Mouse (Mus musculus) Patski (cell line): ENCODE measurements around the gene Gm16503. TPM values are rescaled to one million over a fixed set of nuclear protein-coding genes. Genes with fewer than 3 reads are reported as not detected.
"Not testable (repeated sequence)": the region's sequence is repeated elsewhere in the genome, so short reads cannot be mapped to it uniquely, and the experiment has no call there.

Source experiments
- ATAC-seq: fragments of 100-300 bp; one replicate; pipeline ENCODE4 v1.8.0; 2021
- CTCF ChIA-PET: fragments of 350-600 bp; sonication (Branson Sonifier 250); formaldehyde crosslinking; loops from one replicate; lab custom pipeline; 2022; ENCODE audit warnings: inconsistent platforms; lab: Charles Lee
- POLR2A ChIA-PET: fragments of 350-600 bp; sonication (Branson Sonifier 250); formaldehyde crosslinking; loops from one replicate; lab custom pipeline; 2022; ENCODE audit warnings: antibody characterized with exemption, inconsistent platforms; lab: Charles Lee
- DNase-seq: peaks from one replicate; pipeline ENCODE4 v3.0.0-alpha.2; 2011; ENCODE audit warnings: low read depth, low spot score
- H3K27me3 ChIP-seq: fragments of 371-371 bp; one replicate; pipeline ENCODE4 v1.5.1; 2021
- CTCF ChIP-seq: fragments of 100-300 bp; IDR thresholded peaks from one replicate; pipeline ENCODE4 v1.5.1; 2021
- in situ Hi-C: fragments of 300-500 bp; cut with MboI; formaldehyde crosslinking; loops from 3 replicates; pipeline ENCODE4 v1.11.1; 2018; ENCODE audit warnings: low pct_unique_long_range_greater_than_20kb, mixed read lengths
- polyA plus RNA-seq: library from polyadenylated mRNA; unstranded; gene quantifications from one replicate; pipeline ENCODE4 v1.2.3, GENCODE M21; 2021

The Gm16503 gene
- polyA plus RNA-seq, 1 experiment from 2014 or later: not detected

GRCm38 (mm10) chr4:147559096-147559495 is 19.1 kb downstream of the Gm16503 start:
- CTCF ChIA-PET, H3K27me3 ChIP-seq, DNase-seq, ATAC-seq, POLR2A ChIA-PET, in situ Hi-C loops: not testable (repeated sequence)

- no peaks in the 10 kb centered on the region for H3K27me3 ChIP-seq
- TF ChIP-seq CTCF: no peak
- in situ Hi-C loops: no loop called here
- POLR2A ChIA-PET: no interaction called here
- ATAC-seq (no peak), DNase-seq (no peak)
- CTCF ChIA-PET: no interaction called here
Observed at GRCm38 (mm10) chr4:147565426-147566220, 25.6 kb downstream of the Gm16503 start.

GRCm38 (mm10) chr4:147571156-147571555 is 31.1 kb downstream of the Gm16503 start:
- CTCF ChIA-PET, DNase-seq: not testable (repeated sequence)

GRCm38 (mm10) chr4:147579371-147579770 is 39.4 kb downstream of the Gm16503 start:
- DNase-seq, H3K27me3 ChIP-seq, ATAC-seq, CTCF ChIA-PET, POLR2A ChIA-PET: not testable (repeated sequence)
- in situ Hi-C loops: loop anchor here (25.0 kb wide), 1 partner anchor 208 kb away; no protein-coding TSS in a partner anchor

More at GRCm38 (mm10) chr4:147571156-147571555, 31.1 kb downstream of the Gm16503 start:
- H3K27me3 ChIP-seq, in situ Hi-C loops, ATAC-seq, POLR2A ChIA-PET: not testable (repeated sequence)

- H3K27me3 ChIP-seq: no peaks in the 10 kb centered on the region
- ATAC-seq (no peak), DNase-seq (no peak)
- no peak for TF ChIP-seq CTCF
- in situ Hi-C loops: loop anchor here (25.0 kb wide), 1 partner anchor 201 kb away; no protein-coding TSS in a partner anchor
- CTCF ChIA-PET: no interaction called here
- POLR2A ChIA-PET: no interaction called here
Observed at GRCm38 (mm10) chr4:147586511-147587473, 46.8 kb downstream of the Gm16503 start.

Other genes starting within 250 kb of the Gm16503 start
- gene Zfp988, start 234.5 kb upstream of the Gm16503 start, polyA plus RNA-seq: 0.09 TPM
- gene Zfp978, start 178.9 kb upstream of the Gm16503 start, polyA plus RNA-seq: 0.17 TPM
- not detected for gene Zfp982, start 47.8 kb upstream of the Gm16503 start, polyA plus RNA-seq
- gene Zfp985, start 13.1 kb downstream of the Gm16503 start, polyA plus RNA-seq: 0.04 TPM
- 0.14 TPM for gene Zfp979, start 102.3 kb downstream of the Gm16503 start, polyA plus RNA-seq
- gene Zfp534, start 162.3 kb downstream of the Gm16503 start, polyA plus RNA-seq: 0.39 TPM